Mouse (Mus musculus) erythroblast, embryonic 14.5 days (primary cell): ENCODE measurements around the gene Lrrc4c.

Source experiments
- GATA1 ChIP-seq: IDR thresholded peaks from 2 replicates; pipeline ENCODE4 v1.6.1; 2012; ENCODE audit warnings: low read length, inconsistent platforms, mixed read lengths
- TAL1 ChIP-seq: IDR thresholded peaks from 3 replicates; pipeline ENCODE4 v1.6.1; 2012; ENCODE audit warnings: low read length, inconsistent platforms, mixed read lengths

DNA sequence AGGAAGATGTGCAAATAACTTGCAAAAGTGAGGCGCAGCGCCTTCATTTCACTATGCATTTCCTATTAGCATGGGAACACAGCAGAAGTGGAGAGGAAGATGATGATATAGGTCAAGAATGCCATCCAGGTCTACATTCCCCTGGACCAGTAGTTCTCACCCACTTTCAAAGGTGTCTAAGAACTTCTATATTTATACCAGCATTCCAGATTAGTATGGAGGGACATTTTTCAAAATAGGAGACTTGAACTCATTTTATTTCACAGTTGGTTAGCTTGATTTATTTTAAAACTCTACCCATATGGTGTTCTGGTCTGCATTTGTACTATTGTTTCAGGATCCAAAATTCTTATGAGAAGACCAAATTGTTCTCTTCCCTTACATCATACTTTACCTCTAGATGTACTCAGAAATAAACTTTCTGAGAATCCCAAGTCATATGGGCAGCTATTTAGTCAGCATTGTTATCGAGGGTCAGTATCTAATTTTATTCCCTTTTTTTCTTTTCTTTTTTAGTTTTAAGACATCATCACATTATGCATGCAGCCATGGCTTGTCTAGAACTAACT, 833.7 kb downstream of the Lrrc4c start:
- TF ChIP-seq TAL1 (no peak), GATA1 (no peak)
